Mouse (Mus musculus) left cerebral cortex, adult 2 months (tissue): ENCODE measurements at regions not wholly inside any gene's neighbourhood (a gene's known extent, or its start where the extent isn't known, plus 50 kb on each side); places are given as distances from the start of the nearest gene placed in this dataset.

Experiments used
- DNase-seq, 2 experiments: peaks; one replicate each; pipeline ENCODE4 v3.0.0; 2021 to 2022; ENCODE audit warnings: low spot score in 2 of 2, mixed read lengths in 1 of 2; ENCODE audit errors: extremely low spot score in 1 of 2
- H3K27ac ChIP-seq: fragments of 200-600 bp; 2 replicates; pipeline ENCODE4 v1.8.1; 2022
- H3K4me3 ChIP-seq: fragments of 200-600 bp; 2 replicates; pipeline ENCODE4 v1.8.1; 2022
- CTCF ChIP-seq: fragments of 200-600 bp; IDR thresholded peaks from 2 replicates; pipeline ENCODE4 v1.8.1; 2022; ENCODE audit warnings: antibody characterized with exemption, mild to moderate bottlenecking, moderate library complexity
- intact Hi-C: fragments of 180-260 bp; cut with DNase I; formaldehyde crosslinking; loops from one replicate; pipeline ENCODE4 v1.15.1; 2025

GRCm38 (mm10) chr2:161470844-161471243 is 362.0 kb upstream of the Chd6 start:
- Histone ChIP-seq H3K27ac (no peak overlapping the region), H3K4me3 (no peak overlapping the region)
- intact Hi-C loops = loop anchor here (5.0 kb wide), 1 partner anchor 1186 kb away; no protein-coding TSS in a partner anchor
- TF ChIP-seq CTCF = no peak
- DNase-seq = no peak

GRCm38 (mm10) chr2:161470025-161470424 is 361.1 kb upstream of the Chd6 start:
- Histone ChIP-seq H3K27ac (no peak overlapping the region), H3K4me3 (no peak overlapping the region)
- peak in 1 of 2 experiments; percentile 11 for DNase-seq
- TF ChIP-seq CTCF = peak; percentile 72
- intact Hi-C loops = loop anchor here (5.0 kb wide), 1 partner anchor 1187 kb away; no protein-coding TSS in a partner anchor

- Histone ChIP-seq H3K4me3 (no peak overlapping the region), H3K27ac (no peak overlapping the region)
- DNase-seq = no peak
- TF ChIP-seq CTCF = no peak
- intact Hi-C loops = loop anchor here (10.0 kb wide), 1 partner anchor 1218 kb away; no protein-coding TSS in a partner anchor
Observed at GRCm38 (mm10) chr2:161467035-161467434, 358.2 kb upstream of the Chd6 start.

- TF ChIP-seq CTCF = no peak
- Histone ChIP-seq H3K4me3 (no peak overlapping the region), H3K27ac (no peak overlapping the region)
- no peak for DNase-seq
- intact Hi-C loops = loop anchor here (10.0 kb wide), 1 partner anchor 1224 kb away; no protein-coding TSS in a partner anchor
Observed at GRCm38 (mm10) chr2:161460600-161460999, 351.7 kb upstream of the Chd6 start.

- TF ChIP-seq CTCF = no peak
- no peak for DNase-seq
- Histone ChIP-seq H3K4me3 (no peak overlapping the region; the same call in 1 of the 2 replicates), H3K27ac (no peak overlapping the region)
- intact Hi-C loops = no loop called here
Observed at GRCm38 (mm10) chr2:161454466-161454865, 345.6 kb upstream of the Chd6 start.

GRCm38 (mm10) chr2:161433816-161434215 is 324.9 kb upstream of the Chd6 start:
- intact Hi-C loops = no loop called here
- no peak overlapping the region for H3K4me3 ChIP-seq
- no peak for DNase-seq
- H3K27ac ChIP-seq = no peak overlapping the region
- TF ChIP-seq CTCF = no peak

- no peak for DNase-seq
- Histone ChIP-seq H3K4me3 (no peak overlapping the region), H3K27ac (no peak overlapping the region)
- TF ChIP-seq CTCF = no peak
- intact Hi-C loops = no loop called here
Observed at GRCm38 (mm10) chr2:161429294-161429693, 320.4 kb upstream of the Chd6 start.

- Histone ChIP-seq H3K4me3 (no peak overlapping the region), H3K27ac (no peak overlapping the region)
- no peak for DNase-seq
- TF ChIP-seq CTCF = no peak
- intact Hi-C loops = no loop called here
Observed at GRCm38 (mm10) chr2:161425587-161425986, 316.7 kb upstream of the Chd6 start.

- H3K27ac ChIP-seq = no peak overlapping the region
- no peak for TF ChIP-seq CTCF
- intact Hi-C loops = no loop called here
- DNase-seq = peak; percentile 34
- H3K4me3 ChIP-seq = no peak overlapping the region
Observed at GRCm38 (mm10) chr2:161418062-161418461, 309.2 kb upstream of the Chd6 start.

- Histone ChIP-seq H3K27ac (no peak overlapping the region), H3K4me3 (no peak overlapping the region)
- DNase-seq = no peak
- intact Hi-C loops = no loop called here
- TF ChIP-seq CTCF = no peak
Observed at GRCm38 (mm10) chr2:161416218-161416927, 307.5 kb upstream of the Chd6 start.

- no peak for TF ChIP-seq CTCF
- intact Hi-C loops = no loop called here
- Histone ChIP-seq H3K4me3 (no peak overlapping the region), H3K27ac (no peak overlapping the region)
- DNase-seq = no peak
Observed at GRCm38 (mm10) chr2:161408306-161408705, 299.4 kb upstream of the Chd6 start.

GRCm38 (mm10) chr2:161405847-161406384 is 297.0 kb upstream of the Chd6 start:
- DNase-seq = no peak
- Histone ChIP-seq H3K4me3 (no peak overlapping the region), H3K27ac (no peak overlapping the region)
- intact Hi-C loops = no loop called here
- peak; percentile 39; the same call in 1 of the 2 replicates for TF ChIP-seq CTCF

GRCm38 (mm10) chr2:161398061-161398460 is 289.2 kb upstream of the Chd6 start:
- DNase-seq = no peak
- no peak overlapping the region for H3K4me3 ChIP-seq
- TF ChIP-seq CTCF = no peak
- H3K27ac ChIP-seq = no peak overlapping the region
- intact Hi-C loops = no loop called here
